Mouse (Mus musculus) cerebellum, adult 11-12 months (tissue): ENCODE measurements around the gene Gm10197.

Experiments
- DNase-seq: peaks from one replicate; pipeline ENCODE4 v3.0.0; 2022

The Gm10197 gene

GRCm38 (mm10) chr19:53355065-53355464 is 16.5 kb downstream of the Gm10197 start:
- DNase-seq, result peak; percentile 77

DNA sequence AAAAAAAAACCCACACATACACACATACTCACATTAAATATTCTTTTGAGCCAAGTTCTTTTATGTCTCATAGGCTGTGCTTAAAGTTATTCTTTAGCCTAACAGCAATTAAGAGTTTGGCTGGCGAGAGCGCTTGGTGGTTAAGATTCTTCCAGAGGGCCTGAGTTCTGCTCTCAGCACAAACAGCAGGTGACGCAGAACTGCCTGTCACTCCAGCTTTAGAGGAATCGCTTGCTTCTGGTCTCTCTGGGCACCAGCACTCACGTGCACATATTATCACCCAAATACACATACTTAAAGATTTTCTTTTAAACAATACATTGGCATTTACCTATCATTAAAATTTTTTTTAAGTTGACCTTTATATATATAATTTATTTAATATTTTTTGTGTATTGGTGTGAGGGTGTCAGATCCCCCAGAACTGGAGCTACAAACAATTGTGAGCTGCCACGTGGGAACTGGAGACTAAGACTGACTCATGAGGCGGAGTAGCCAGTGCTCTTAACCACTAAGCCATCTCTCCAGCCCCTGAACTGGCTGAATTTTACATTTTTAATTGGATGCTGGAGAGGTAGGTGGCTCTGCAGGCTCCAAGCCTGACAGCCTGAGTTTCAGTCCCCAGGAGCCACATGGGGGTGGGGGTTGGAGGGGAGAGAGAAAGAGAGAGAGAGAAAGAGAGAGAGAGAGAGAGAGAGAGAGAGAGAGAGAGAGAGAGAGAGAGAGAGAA is 17.1 kb downstream of the Gm10197 start:
- DNase-seq, result peak; percentile 51

GRCm38 (mm10) chr19:53353864-53354263 is 17.7 kb downstream of the Gm10197 start:
- DNase-seq, result no peak

DNA sequence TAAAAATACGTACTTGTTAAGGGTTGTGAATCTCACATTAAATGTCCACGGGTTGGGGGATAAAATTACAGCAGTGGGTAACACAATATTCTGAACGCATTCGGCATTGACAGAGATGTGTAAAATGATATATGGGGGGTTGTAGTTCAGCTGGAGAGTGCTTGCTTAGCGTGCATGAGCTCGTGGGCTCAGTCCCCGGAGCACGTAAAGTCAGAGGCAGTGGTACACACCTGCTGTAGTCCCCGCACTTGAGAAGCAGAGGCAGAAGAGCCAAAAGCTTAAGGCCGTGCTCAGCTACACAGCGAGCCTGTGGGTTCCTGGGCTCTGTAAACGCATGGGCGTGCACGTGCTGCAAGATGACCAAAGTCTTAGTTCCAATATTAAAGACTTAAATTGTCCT is 25.8 kb downstream of the Gm10197 start:
- DNase-seq, result no peak

DNA sequence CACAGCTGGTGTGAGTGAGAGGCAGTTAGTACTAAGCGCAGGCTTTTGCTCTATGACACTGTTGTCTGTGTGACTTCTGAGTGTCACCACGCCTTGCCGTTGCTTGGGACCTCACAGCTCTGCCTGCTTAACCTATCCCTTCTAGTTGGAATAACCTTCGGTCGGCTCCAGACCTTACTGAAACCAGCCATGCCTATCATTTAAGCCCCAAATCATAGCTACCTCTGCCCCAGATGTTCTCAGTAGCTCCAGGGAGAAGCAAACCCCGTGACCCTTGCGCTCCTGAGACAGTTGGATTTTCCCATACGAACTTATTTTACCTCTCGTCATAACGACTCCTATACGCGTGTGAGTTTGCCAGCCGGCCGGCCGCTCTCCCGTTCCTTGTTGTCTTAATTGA is 27.5 kb downstream of the Gm10197 start:
- DNase-seq, result no peak

GRCm38 (mm10) chr19:53343174-53343881 is 28.2 kb downstream of the Gm10197 start:
- no peak for DNase-seq

- DNase-seq, result no peak
Observed at GRCm38 (mm10) chr19:53340423-53340822, 31.1 kb downstream of the Gm10197 start.

- no peak for DNase-seq
Observed at GRCm38 (mm10) chr19:53335241-53335640, 36.3 kb downstream of the Gm10197 start.

GRCm38 (mm10) chr19:53333730-53334129 is 37.8 kb downstream of the Gm10197 start:
- DNase-seq, result no peak

GRCm38 (mm10) chr19:53331882-53332500 is 39.6 kb downstream of the Gm10197 start:
- DNase-seq, result no peak

GRCm38 (mm10) chr19:53329992-53330381 is 41.6 kb downstream of the Gm10197 start:
- DNase-seq, result peak; percentile 88

- DNase-seq, result peak; percentile 93
Observed at GRCm38 (mm10) chr19:53329221-53329991, 42.2 kb downstream of the Gm10197 start.

GRCm38 (mm10) chr19:53328116-53328515 is 43.5 kb downstream of the Gm10197 start:
- peak; percentile 66 for DNase-seq

DNA sequence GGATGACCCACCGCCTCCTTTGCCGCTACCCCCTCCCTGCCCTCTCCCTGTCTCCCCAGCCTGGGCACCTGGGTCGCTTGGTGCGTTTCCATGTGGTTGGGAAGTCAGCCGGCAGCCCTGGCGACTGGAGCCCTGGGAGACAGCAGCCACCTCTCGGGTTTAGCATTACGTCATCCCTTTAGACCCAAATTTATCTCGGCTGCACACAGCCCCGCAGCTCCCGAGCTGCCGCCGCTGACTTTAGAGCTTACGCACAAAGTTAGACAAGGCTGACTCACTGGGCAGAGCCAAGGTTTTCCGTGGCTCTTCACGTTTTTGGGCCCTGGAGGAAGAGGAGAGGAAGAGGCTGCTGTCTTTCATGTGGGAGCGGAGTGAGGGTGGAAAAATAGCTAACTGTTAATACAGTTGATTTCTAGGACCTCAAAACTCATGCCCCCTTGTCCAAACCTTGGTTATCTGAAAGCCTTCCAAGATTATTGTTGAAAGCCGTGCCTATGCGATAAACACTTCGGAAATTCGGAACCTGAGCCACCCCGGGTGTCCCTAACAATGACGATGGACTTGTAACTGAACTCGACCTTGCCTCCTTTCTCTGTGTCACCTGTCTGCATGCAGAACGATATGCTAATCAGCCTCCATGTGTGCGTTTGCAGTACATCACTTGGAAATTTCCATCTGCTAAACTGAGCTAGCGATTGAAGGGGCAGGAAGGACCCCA is 45.8 kb downstream of the Gm10197 start:
- peak; percentile 90 for DNase-seq

DNA sequence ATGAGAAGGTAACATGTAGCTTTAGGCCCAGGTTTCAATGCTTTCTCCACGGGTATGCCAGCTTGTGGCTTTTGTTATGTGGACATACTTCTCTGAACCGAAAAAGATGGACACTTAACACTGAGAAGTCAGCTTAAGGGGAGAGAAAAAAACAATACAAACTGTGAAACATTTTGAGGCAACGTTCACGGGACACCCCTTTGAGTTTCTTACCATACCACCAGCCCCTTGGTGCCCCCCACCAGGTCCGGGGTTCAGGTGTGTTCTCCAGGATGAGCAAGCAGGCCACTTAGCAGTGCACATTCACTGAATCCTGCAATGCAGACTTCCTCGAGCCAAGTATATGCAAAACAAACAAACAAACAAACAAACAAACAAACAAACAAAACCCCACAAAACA is 46.7 kb downstream of the Gm10197 start:
- DNase-seq, result no peak

DNA sequence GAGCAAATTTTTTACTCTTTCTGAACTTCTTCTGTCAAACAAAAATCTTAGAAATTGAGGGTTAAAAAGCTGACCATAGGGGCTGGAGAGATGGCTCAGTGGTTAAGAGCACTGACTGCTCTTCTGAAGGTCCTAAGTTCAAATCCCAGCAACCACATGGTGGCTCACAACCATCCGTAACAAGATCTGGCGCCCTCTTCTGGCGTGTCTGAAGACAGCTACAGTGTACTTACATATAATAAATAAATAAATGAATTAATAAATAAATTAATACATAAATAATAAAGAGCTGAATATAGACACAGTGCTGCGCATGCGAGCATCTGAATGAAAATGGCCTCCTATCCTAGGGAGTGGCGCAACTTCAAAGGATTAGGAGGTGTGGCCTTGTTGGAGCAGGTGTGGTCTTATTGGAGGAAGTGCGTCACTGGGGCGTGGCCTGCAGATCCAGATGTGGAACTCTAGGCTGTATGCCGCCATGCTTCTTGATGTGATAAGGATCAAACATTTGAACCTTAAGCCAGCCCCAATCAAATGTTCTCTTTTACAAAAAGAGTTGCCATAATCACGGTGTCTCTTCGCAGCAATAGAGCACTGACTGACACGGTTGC is 49.0 kb downstream of the Gm10197 start:
- DNase-seq, result no peak
